Mouse (Mus musculus): ENCODE results near the gene 2900026A02Rik.

The 2900026A02Rik gene

GRCm38 (mm10) chr5:113099546-113099945 lies 121.5 kb downstream of the 2900026A02Rik start:
- DNase-seq (ENCODE audit: low spot score in 2 of 2), result peak; percentile 92 to 95

- no peak for DNase-seq (ENCODE audit: low spot score in 2 of 2)
Observed at GRCm38 (mm10) chr5:113097551-113097950, 123.5 kb downstream of the 2900026A02Rik start.

DNA sequence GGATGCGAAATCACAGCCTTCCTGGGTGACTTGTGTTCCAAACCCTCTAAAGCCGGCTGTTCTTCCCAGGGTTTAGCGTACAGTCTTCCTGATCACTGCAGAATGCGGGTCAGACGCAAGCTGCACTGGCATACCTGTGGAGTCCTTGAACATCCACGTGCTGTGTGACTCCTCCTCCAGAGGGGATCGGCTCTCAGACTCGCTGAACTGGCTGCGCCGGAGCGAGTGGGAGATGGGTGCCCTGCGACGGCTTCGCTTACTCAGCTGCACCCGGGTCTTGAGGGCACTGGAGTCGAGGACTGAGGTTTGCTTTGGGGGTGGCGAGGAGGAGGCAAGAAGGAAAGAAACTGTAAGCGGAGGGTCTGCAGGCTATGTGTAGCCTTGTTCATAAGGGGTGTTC lies 125.6 kb downstream of the 2900026A02Rik start:
- no peak for DNase-seq (ENCODE audit: low spot score in 2 of 2)

- no peak for DNase-seq (ENCODE audit: low spot score in 2 of 2)
Observed at GRCm38 (mm10) chr5:113092406-113092805, 128.6 kb downstream of the 2900026A02Rik start.

DNA sequence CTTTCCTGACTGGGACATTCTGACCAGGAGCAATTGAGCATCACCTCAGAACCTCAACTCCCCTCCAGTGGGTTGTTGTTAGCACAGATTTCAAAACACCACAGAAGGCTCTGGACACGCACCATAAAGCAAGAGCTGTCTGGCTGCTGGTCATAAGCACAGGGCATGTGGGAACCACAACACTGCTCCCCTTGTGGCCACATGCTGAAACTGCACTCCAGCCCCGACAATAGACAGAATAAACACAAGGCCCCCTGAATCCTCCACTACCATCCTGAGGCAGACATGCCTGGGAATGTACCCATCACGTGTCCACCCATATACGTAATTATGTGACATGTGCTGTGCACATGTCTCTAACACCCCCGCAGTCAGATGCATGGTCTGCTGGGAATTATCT lies 129.9 kb downstream of the 2900026A02Rik start:
- no peak for DNase-seq (ENCODE audit: low spot score in 2 of 2)

DNA sequence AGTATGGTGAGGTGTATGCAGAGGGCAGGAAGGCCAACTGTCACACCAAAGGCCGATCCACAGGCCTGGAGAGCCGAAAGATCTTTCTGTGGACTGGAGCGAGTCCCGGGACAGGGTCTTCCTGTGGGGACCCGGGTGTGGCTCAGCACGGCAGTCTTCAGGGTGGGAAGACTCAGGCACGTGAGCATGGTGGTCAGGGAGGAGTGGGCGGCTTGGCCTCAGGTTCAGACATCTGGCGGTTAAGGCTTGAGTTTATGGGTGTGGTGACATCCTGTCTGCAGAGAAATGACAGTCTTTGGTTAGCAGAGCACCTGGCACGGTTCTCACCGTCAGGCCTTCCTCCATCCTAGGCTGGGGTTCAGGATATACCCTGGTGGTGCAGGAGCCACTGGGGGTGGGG lies 130.3 kb downstream of the 2900026A02Rik start:
- no peak for DNase-seq (ENCODE audit: low spot score in 2 of 2)

- no peak for DNase-seq (ENCODE audit: low spot score in 2 of 2)
Observed at GRCm38 (mm10) chr5:113090077-113090690, 130.9 kb downstream of the 2900026A02Rik start.

- no peak for DNase-seq (ENCODE audit: low spot score in 2 of 2)
Observed at GRCm38 (mm10) chr5:113087465-113087864, 133.6 kb downstream of the 2900026A02Rik start.

DNA sequence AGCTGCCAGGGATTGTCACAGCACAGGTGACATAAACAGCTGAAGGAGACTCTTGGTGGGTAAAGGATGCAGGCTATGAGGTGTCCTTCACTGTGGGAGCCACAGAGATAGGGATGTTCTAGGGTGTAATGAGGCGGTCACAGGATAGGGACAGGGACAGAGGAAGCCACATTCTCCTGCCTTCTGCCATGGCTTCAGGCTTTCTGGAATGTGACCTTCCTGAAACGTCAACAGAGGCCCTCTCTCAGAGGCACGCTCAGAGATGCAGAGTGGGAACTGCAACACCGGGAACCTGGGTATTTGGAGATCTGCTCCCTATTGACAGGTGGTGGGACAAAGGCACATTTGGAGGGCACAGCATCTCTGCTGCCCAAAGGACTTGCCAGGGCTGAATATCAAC lies 134.0 kb downstream of the 2900026A02Rik start:
- no peak for DNase-seq (ENCODE audit: low spot score in 2 of 2)

DNA sequence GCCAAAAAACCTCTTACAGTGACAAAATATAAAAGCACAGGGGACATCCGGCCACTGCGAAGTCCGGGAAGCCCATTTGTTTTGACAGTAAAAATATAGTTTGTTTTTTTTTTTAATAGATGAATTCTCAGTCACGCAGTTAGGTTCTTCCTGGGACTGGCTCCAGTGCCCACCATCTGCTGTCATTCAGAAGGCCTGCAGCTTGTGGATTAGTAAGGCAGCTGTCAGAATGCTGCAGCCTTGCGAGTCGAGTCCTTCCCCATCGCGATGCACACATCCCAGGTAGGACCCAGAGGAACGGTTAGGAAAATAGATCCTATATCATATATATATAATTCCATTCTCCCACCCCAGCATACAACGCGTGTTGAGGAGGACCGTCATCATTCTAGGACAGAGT lies 134.6 kb downstream of the 2900026A02Rik start:
- DNase-seq (ENCODE audit: low spot score in 2 of 2), result no peak

GRCm38 (mm10) chr5:113085931-113086330 lies 135.1 kb downstream of the 2900026A02Rik start:
- DNase-seq (ENCODE audit: low spot score in 2 of 2), result no peak

GRCm38 (mm10) chr5:113084309-113084708 lies 136.7 kb downstream of the 2900026A02Rik start:
- no peak for DNase-seq (ENCODE audit: low spot score in 2 of 2)

- DNase-seq (ENCODE audit: low spot score in 2 of 2), result no peak
Observed at GRCm38 (mm10) chr5:113082356-113083168, 138.5 kb downstream of the 2900026A02Rik start.

- no peak for DNase-seq (ENCODE audit: low spot score in 2 of 2)
Observed at GRCm38 (mm10) chr5:113081439-113081838, 139.6 kb downstream of the 2900026A02Rik start, which contains the start of gene Crybb3. Gene Crybb3, minus strand, starts transcription at chr5:113081584.

DNA sequence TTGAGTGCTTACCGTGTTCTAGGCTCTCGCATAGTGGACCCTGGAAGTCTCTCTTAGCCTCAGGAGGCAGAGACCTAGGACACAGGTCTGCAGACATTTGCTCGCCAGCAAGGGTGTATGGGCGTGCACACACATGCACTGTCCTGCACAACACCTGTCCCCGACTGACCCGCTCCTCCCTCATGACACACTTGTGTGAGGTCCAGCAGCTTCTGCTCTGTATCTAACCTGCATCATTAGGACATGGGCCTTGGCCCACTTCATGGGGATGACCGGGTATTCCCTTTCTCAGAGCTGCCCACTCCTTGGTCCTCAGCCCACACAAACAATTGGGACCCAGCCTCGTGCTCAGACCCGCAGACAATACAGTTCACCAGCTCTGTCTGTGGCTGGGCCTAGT lies 140.0 kb downstream of the 2900026A02Rik start:
- no peak for DNase-seq (ENCODE audit: low spot score in 2 of 2)

GRCm38 (mm10) chr5:113079783-113080182 lies 141.3 kb downstream of the 2900026A02Rik start:
- DNase-seq (ENCODE audit: low spot score in 2 of 2), result no peak

- DNase-seq (ENCODE audit: low spot score in 2 of 2), result no peak
Observed at GRCm38 (mm10) chr5:113078686-113079085, 142.3 kb downstream of the 2900026A02Rik start.

DNA sequence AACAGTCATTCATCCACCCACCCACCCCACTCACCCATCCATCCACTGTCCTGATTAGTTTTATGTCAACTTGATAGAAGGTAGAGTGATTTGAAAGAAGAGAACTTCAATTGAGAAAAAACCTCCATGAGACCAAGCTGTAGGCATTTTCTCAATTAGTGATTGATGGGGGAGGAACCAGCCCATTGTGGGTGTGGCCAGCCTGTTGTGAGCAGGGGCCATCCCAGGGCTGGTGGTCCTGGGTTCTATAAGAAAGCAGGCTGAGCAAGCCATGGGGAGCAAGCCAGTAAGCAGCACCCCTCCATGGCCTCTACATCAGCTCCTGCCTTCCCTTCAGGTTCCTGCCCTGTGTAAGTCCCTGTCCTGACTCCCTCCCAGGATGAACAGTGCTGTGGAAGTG lies 151.0 kb downstream of the 2900026A02Rik start, which contains the start of gene Crybb2:
Gene Crybb2, minus strand, starts transcription at position 101 of the 400 bp plus-strand sequence.
- no peak for DNase-seq (ENCODE audit: low spot score in 2 of 2)

DNA sequence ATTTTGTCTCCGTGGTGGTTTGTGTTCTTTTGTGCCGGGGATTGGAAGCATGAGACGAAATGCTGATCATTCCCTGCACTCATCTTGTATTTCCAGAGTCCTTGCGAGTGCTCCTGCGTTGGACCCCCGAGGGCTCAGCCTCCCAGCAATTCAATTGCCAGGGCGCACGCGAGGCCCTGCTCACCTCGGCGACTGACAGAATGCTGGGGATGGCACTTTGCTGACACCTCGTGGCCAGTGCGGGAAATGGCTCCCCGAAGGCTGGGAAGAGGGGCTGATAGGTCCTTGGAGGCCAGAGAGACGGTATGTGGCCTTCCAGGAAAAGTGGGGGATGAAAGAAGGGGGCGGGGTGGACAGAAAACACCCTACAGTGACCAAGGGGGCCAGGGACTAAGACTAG lies 166.7 kb downstream of the 2900026A02Rik start:
- DNase-seq (ENCODE audit: low spot score in 2 of 2), result peak; percentile 87

DNA sequence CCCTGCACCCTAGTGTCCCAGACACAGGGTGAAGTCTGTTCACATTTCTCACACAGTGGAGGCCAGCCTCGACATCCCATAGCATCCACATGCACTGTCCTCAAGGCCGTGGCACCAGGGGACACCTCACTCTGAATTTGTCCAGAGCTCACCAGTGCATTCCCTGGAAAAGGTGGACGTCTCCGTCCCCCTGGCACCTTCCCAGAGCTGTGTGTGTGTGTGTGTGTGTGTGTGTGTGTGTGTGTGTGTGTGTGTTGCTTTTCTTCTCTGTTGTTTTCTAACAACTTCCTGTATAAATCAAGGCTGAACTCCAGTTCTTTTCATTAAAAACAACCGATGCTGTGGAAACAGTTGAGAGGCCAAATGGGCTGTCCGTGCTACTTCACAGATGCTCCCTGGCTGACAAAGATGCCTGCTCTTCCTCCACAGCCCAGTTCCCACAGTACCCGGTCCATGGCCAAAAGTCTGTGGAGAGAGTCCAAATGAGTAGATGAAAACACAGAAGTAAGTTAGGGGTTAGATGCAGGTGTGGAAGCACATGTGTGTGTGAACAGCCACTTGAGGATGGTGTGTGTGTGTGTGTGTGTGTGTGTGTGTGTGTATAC lies 170.4 kb downstream of the 2900026A02Rik start:
- no peak for DNase-seq (ENCODE audit: low spot score in 2 of 2)

DNA sequence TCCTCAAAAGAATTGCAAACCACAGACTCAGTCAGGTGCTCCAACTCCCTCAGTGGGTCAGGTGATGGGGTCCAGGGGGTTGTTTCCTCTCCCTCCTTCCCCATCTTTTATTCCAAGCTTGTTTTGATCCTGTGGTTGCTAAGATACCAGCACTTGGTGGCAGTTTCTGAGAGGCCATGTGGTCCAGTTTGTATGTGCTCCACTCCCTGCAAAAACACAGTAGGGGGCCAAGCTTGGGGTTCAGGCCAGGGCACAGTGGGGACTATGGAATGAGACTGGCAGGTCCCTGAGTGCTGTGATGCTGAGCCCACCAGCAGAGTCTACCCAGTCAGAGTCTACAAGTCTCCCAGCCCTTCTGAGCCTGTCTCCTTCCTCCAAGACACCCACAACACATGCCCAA lies 171.2 kb downstream of the 2900026A02Rik start:
- DNase-seq (ENCODE audit: low spot score in 2 of 2), result no peak

DNA sequence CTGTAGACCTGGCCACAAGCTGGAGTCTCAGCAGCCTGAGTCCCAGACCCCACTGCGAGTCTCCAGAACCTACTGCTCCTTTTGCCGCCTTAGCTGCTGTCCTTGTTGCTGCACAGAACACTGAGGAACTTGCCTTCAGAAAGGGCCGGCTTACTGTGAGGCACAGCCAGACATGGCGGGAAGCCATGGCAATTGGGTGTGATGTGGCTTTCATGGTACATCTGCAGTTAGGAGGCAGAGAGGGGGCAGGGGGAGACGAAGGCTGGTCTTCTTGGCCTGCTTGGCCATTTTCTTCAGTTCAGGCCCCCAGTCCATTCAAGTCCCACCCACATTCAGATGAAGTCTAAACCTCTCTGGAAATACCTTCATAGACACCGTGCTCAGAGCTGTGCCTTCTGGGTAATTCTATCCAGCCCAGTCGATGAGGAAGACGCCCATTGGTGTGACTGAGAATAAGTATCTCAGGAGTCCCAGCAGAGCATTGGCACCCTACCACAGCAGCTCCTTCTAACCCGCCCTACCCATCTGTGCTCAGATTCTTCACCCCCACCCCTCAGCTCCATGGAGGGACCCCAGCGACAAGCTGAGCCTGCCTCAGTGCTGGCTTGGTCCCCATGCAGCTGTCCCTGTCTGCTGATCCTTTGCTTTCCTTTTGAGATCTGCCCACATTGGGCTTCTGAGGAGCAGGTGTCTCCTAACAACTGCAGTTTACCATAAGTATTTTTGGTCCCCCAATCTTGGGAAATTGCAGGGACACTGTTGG lies 175.3 kb downstream of the 2900026A02Rik start:
- peak in 1 of 2 experiments; percentile 61 for DNase-seq (ENCODE audit: low spot score in 2 of 2)

Data from frontal cortex, postnatal 36 days (tissue).